Mouse (Mus musculus) neural tube, embryonic 12.5 days (tissue): Measurements from ENCODE around the gene Map2k2. TPM values are rescaled to one million over a fixed set of nuclear protein-coding genes. Genes with fewer than 3 reads are reported as not detected.

Experiments used
- ATAC-seq: fragments of 200-750 bp; cut with Nextera tagmentation; 2 replicates; pipeline ENCODE4 v1.8.0; 2017; ENCODE audit warnings: low read depth, mild to moderate bottlenecking, moderate TSS enrichment, moderate library complexity; ENCODE audit not compliant: low FRiP score
- H3K27ac ChIP-seq: fragments of 300-500 bp; sonication (generic); 2 replicates; pipeline ENCODE4 v1.5.1; 2016
- H3K27me3 ChIP-seq: fragments of 300-500 bp; sonication (generic); replicated peaks from 2 replicates; pipeline ENCODE4 v1.6.1; 2016; ENCODE audit warnings: mild to moderate bottlenecking
- H3K36me3 ChIP-seq: fragments of 300-500 bp; sonication (generic); 2 replicates; pipeline ENCODE4 v1.6.1; 2016; ENCODE audit warnings: mild to moderate bottlenecking
- H3K4me1 ChIP-seq: fragments of 300-500 bp; sonication (generic); 2 replicates; pipeline ENCODE4 v1.6.1; 2016
- H3K4me2 ChIP-seq: fragments of 300-500 bp; sonication (generic); replicated peaks from 2 replicates; pipeline ENCODE4 v1.6.1; 2016; ENCODE audit warnings: mild to moderate bottlenecking
- H3K4me3 ChIP-seq: fragments of 300-500 bp; sonication (generic); 2 replicates; pipeline ENCODE4 v1.5.1; 2016
- H3K9ac ChIP-seq: fragments of 300-500 bp; sonication (generic); 2 replicates; pipeline ENCODE4 v1.6.1; 2016; ENCODE audit warnings: mild to moderate bottlenecking
- H3K9me3 ChIP-seq: fragments of 300-500 bp; sonication (generic); 2 replicates; pipeline ENCODE4 v1.6.1; 2016; ENCODE audit warnings: mild to moderate bottlenecking
- WGBS: fragments of 180-500 bp; shearing (Covaris S2); methylation state at CpG from one replicate; pipeline ENCODE4 v1.1.7; 2016; 5-methylcytosine and 5-hydroxymethylcytosine counted together
- polyA plus RNA-seq: library from polyadenylated mRNA; unstranded; fragments of >200 nt; fragmentation: Nextera tagmentation; extraction: Ambion mirVana; gene quantifications from 2 replicates; pipeline ENCODE4 v1.2.1, GENCODE M21; 2016

Gene Map2k2
- polyA plus RNA-seq, 1 experiment from 2014 or later: 232 TPM

DNA sequence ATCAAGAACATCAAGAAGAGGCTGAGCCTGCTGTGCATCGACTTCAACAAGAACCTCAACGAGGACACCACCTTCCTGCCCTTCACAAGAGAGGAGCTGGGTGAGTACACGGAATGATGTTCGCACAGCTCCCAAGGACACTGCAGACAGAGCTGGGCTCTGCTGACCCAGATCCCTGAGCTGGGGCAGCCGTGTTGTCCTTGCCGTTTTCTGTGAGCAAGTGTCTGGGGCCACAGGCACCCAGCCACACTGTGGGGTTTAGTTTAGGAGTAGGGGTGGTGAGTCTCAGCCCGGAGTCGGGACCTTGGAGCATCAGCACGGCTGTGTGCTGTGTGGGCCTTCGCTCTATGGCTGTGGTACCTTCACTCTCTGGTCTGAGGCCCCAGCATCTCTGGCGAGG is 27.8 kb upstream of the Map2k2 start:
- Histone ChIP-seq H3K9ac (no peak overlapping the region), H3K9me3 (no peaks in the 10 kb centered on the region)
- no peak for ATAC-seq

GRCm38 (mm10) chr10:81080008-81080655 is 25.6 kb upstream of the Map2k2 start:
- H3K4me2 ChIP-seq: no peak overlapping the region

More for the DNA sequence above, 27.8 kb upstream of the Map2k2 start:
- Histone ChIP-seq H3K4me1 (no peaks in the 10 kb centered on the region), H3K27ac (no peak overlapping the region), H3K27me3 (no peaks in the 10 kb centered on the region), H3K4me2 (no peak overlapping the region), H3K36me3 (peaks cover 95% of the 10 kb centered on the region), H3K4me3 (no peak overlapping the region)
- WGBS: 97% methylated on average over 11 of the region's 11 CpGs

GRCm38 (mm10) chr10:81082168-81082960 is 23.4 kb upstream of the Map2k2 start:
- no peak overlapping the region for H3K4me2 ChIP-seq
- ATAC-seq: peak; percentile 61; the same call in 1 of the 2 replicates
- no peak overlapping the region for H3K27ac ChIP-seq
- WGBS: 88% methylated on average over 7 of the region's 7 CpGs
- H3K9ac ChIP-seq: no peak overlapping the region
- no peaks in the 10 kb centered on the region for H3K4me1 ChIP-seq
- H3K4me3 ChIP-seq: no peak overlapping the region
- no peaks in the 10 kb centered on the region for H3K27me3 ChIP-seq
- 0 out of 2 replicates have a peak, but pooled peaks cover 2% of the 10 kb centered on the region for H3K9me3 ChIP-seq
- H3K36me3 ChIP-seq: peaks cover 52% of the 10 kb centered on the region

More at GRCm38 (mm10) chr10:81080008-81080655, 25.6 kb upstream of the Map2k2 start:
- ATAC-seq: no peak
- no peak overlapping the region for H3K4me3 ChIP-seq
- peaks cover 74% of the 10 kb centered on the region for H3K36me3 ChIP-seq
- H3K27ac ChIP-seq: no peak overlapping the region
- H3K4me1 ChIP-seq: no peaks in the 10 kb centered on the region
- H3K27me3 ChIP-seq: no peaks in the 10 kb centered on the region
- 94% methylated on average over 31 of the region's 31 CpGs for WGBS
- H3K9ac ChIP-seq: no peak overlapping the region
- H3K9me3 ChIP-seq: no peaks in the 10 kb centered on the region

DNA sequence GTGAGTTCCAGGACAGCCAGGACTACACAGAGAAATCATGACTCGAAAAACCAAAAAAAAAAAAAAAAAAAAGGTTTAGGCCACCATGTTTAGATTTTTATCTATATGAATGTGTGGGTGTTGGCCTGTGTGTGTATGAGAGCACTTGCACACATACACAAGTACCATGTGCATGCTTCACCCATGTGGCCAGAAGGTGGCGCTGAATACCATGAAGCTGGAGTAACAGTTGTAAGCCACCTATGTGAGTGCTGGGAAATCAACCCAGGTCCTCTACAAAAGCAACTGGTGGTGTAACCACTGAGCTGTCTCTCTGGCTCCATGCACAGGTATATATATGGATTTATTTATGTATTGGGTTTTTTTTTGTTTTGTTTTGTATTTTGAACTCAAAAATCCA is 18.7 kb upstream of the Map2k2 start:
- H3K9ac ChIP-seq: no peak overlapping the region
- 0 out of 2 replicates have a peak, but pooled peaks cover 2% of the 10 kb centered on the region for H3K9me3 ChIP-seq
- H3K4me1 ChIP-seq: 0 out of 2 replicates have a peak, but pooled peaks cover 6% of the 10 kb centered on the region
- no peak for ATAC-seq
- no peak overlapping the region for H3K4me3 ChIP-seq
- WGBS: 45% methylated on average over 2 of the region's 2 CpGs
- H3K27me3 ChIP-seq: no peaks in the 10 kb centered on the region
- no peak overlapping the region for H3K4me2 ChIP-seq
- no peak overlapping the region for H3K27ac ChIP-seq
- H3K36me3 ChIP-seq: peaks cover 6% of the 10 kb centered on the region

DNA sequence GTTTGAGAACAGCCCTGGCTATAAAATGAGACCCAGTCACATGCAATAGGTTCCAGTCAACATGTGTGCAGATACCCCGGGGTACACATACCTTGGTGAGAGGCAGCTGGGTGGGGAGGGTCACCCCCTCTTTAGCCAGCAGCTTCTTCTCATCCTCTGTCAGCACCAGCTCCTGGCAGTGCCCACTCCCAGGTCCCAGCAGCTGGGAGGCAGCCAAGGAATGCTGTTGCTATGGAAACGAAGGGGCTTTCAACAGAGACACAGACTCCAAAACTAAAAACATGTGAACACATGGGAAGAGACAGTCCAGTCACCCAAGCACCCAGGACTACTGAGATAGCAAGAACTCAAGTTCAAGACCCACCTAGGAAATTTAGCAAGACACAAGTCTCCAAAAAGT is 16.5 kb upstream of the Map2k2 start:
- Histone ChIP-seq H3K4me2 (no peak overlapping the region), H3K9me3 (0 out of 2 replicates have a peak, but pooled peaks cover 2% of the 10 kb centered on the region), H3K4me3 (no peak overlapping the region), H3K27me3 (no peaks in the 10 kb centered on the region), H3K9ac (0 out of 2 replicates have a peak overlapping the region, but pooled peaks have one; percentile 3), H3K36me3 (no peaks in the 10 kb centered on the region), H3K27ac (no peak overlapping the region), H3K4me1 (0 out of 2 replicates have a peak, but pooled peaks cover 6% of the 10 kb centered on the region)
- ATAC-seq: no peak
- WGBS: 55% methylated on average over 2 of the region's 2 CpGs

- 72% methylated on average over 7 of the region's 7 CpGs for WGBS
- H3K4me2 ChIP-seq: no peak overlapping the region
- no peak for ATAC-seq
Measured at GRCm38 (mm10) chr10:81090621-81091020, 15.1 kb upstream of the Map2k2 start.

GRCm38 (mm10) chr10:81092465-81093250 is 13.1 kb upstream of the Map2k2 start:
- Histone ChIP-seq H3K27me3 (no peaks in the 10 kb centered on the region; the same call in none of the 2 replicates), H3K4me1 (0 out of 2 replicates have a peak, but pooled peaks cover 6% of the 10 kb centered on the region), H3K9ac (no peak overlapping the region), H3K27ac (no peak overlapping the region), H3K9me3 (0 out of 2 replicates have a peak, but pooled peaks cover 3% of the 10 kb centered on the region), H3K36me3 (no peaks in the 10 kb centered on the region), H3K4me3 (no peak overlapping the region), H3K4me2 (no peak overlapping the region)
- WGBS: 67% methylated on average over 22 of the region's 22 CpGs
- ATAC-seq: no peak

More at GRCm38 (mm10) chr10:81090621-81091020, 15.1 kb upstream of the Map2k2 start:
- Histone ChIP-seq H3K4me1 (0 out of 2 replicates have a peak, but pooled peaks cover 6% of the 10 kb centered on the region), H3K27me3 (no peaks in the 10 kb centered on the region; the same call in 1 of the 2 replicates), H3K4me3 (no peak overlapping the region), H3K27ac (no peak overlapping the region), H3K9ac (no peak overlapping the region), H3K9me3 (0 out of 2 replicates have a peak, but pooled peaks cover 2% of the 10 kb centered on the region), H3K36me3 (no peaks in the 10 kb centered on the region)

DNA sequence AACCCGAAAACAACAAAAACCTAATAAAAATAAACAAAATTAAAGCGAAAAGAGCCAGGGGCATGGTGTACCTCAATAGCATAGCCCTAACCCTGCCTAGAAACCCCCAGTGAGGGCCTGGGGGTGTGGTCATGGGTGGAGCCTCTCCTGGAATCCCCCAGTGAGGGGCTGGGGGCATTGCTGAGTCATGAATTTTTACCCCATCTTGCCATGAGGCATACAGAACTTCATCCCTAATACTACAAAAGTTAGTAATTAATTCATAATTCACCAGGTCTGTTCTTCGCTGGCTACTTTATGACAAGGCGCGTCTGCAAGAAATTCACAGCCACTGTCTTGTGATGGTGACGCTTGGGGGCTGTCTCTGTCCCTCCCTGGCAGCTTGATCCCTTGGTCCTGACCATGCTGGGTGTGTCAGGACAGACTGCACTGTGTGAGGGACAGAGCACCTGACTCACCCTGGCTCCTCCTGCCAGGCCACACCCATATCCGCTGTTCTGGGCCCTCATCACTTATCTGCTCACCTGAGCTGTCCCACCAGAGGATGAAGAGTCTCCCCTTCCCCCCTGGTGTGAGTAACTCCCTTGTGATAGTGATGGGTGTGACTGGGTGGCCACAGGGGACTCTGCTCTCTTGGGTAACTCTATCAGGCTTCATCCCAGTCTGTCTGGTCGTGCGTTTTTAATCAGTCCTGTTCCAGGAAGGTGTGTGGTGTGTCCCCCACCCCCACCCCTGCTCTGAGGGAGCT is 10.6 kb upstream of the Map2k2 start:
- H3K9me3 ChIP-seq: 0 out of 2 replicates have a peak, but pooled peaks cover 3% of the 10 kb centered on the region
- H3K36me3 ChIP-seq: no peaks in the 10 kb centered on the region
- WGBS: 62% methylated on average over 9 of the region's 9 CpGs
- H3K9ac ChIP-seq: no peak overlapping the region
- no peak overlapping the region for H3K4me3 ChIP-seq
- no peak for ATAC-seq
- no peak overlapping the region for H3K4me2 ChIP-seq
- H3K27me3 ChIP-seq: no peaks in the 10 kb centered on the region; the same call in none of the 2 replicates
- H3K27ac ChIP-seq: no peak overlapping the region
- no peaks in the 10 kb centered on the region for H3K4me1 ChIP-seq

DNA sequence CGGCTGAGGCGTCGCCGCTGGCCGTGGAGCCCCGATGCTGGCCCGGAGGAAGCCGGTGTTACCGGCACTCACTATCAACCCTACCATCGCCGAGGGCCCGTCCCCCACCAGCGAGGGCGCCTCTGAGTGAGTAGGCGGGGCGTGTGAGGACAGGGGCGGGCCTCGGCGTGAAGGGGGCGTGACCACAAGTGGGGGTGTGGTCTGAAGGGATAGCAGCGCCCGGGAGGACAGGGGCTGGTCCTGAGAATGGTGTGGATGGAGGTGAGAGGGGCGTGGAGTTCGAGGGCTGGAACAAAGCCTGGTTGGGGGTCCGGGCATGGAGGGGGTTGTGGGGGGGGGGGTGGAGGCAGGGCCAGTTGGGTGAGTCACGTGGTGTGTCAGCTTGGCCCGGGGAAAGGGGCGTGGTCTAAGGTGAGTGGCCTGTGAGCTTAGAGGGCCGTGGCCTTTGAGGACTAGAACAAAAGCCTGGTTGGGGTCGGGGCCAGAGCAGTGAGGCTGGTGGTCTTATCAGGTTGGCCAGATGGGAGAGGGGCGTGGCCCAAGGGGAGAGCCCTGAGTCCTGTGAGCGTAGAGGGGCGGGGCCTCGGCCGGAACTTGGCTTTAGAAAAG is 502 bp downstream of the Map2k2 start:
- peak; percentile 89 for ATAC-seq
- peak overlapping the region; percentile 97 for H3K9ac ChIP-seq
- peaks cover 20% of the 10 kb centered on the region for H3K4me1 ChIP-seq
- H3K4me3 ChIP-seq: peak overlapping the region; percentile 92
- peaks cover 32% of the 10 kb centered on the region for H3K36me3 ChIP-seq
- 1% methylated on average over 35 of the region's 35 CpGs for WGBS
- 0 out of 2 replicates have a peak, but pooled peaks cover 3% of the 10 kb centered on the region for H3K27me3 ChIP-seq
- peak overlapping the region; percentile 98 for H3K27ac ChIP-seq
- no peaks in the 10 kb centered on the region for H3K9me3 ChIP-seq
- H3K4me2 ChIP-seq: peak overlapping the region; percentile 74

GRCm38 (mm10) chr10:81112946-81113345 is 7.2 kb downstream of the Map2k2 start:
- Histone ChIP-seq H3K9me3 (no peaks in the 10 kb centered on the region), H3K4me3 (no peak overlapping the region), H3K27me3 (no peaks in the 10 kb centered on the region), H3K27ac (no peak overlapping the region), H3K9ac (no peak overlapping the region), H3K4me2 (no peak overlapping the region), H3K4me1 (no peaks in the 10 kb centered on the region; the same call in 1 of the 2 replicates), H3K36me3 (peaks cover 89% of the 10 kb centered on the region)
- 92% methylated on average over 6 of the region's 6 CpGs for WGBS
- ATAC-seq: no peak

DNA sequence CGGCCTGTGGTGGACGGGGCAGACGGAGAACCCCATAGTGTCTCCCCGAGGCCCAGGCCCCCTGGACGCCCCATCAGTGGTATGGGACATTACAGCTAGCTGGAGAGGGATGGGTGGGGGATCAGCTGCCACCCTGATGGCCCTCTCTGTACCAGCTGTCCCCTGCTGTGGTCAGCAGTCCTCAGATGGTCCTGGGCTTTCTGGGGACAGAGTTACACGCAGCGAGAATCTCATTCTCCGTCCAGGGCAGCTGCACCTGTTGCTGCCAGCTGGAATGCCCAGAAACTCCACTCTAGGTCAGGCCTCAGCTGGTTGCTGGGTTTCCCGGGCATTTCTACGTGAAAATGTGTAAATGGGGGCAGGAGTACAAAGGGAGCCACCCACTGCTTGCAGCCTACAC is 13.9 kb downstream of the Map2k2 start:
- Histone ChIP-seq H3K9me3 (no peaks in the 10 kb centered on the region), H3K9ac (no peak overlapping the region), H3K4me1 (no peaks in the 10 kb centered on the region), H3K27me3 (no peaks in the 10 kb centered on the region), H3K4me2 (no peak overlapping the region), H3K4me3 (no peak overlapping the region), H3K27ac (no peak overlapping the region), H3K36me3 (peaks cover 95% of the 10 kb centered on the region)
- 93% methylated on average over 10 of the region's 10 CpGs for WGBS
- ATAC-seq: no peak
